Mouse (Mus musculus) neutrophil, adult 5-6 weeks (primary cell): Measurements from ENCODE around the gene Cxcl17. TPM values are rescaled to one million over a fixed set of nuclear protein-coding genes. Genes with fewer than 3 reads are reported as not detected.
A peak's percentile ranks its signal among the peaks of the same experiment; 100 is the strongest.

ENCODE experiments used
- ATAC-seq: fragments of 151-379, 151-347 bp; 2 replicates; pipeline ENCODE4 v1.8.0; 2017; ENCODE audit warnings: mild to moderate bottlenecking, moderate TSS enrichment; ENCODE audit not compliant: insufficient number of reproducible peaks, poor library complexity, low FRiP score, severe bottlenecking; ENCODE audit errors: extremely low read depth
- total RNA-seq: library from RNA; stranded (forward); fragments of 200-1000 nt; gene quantifications from 2 replicates; pipeline ENCODE4 v1.2.3, GENCODE M21; 2017

Gene Cxcl17
- total RNA-seq, 1 experiment from 2014 or later, result not detected

GRCm38 (mm10) chr7:25395186-25395557, 17.5 kb downstream of the Cxcl17 start:
- peak; percentile 53 for ATAC-seq

GRCm38 (mm10) chr7:25394754-25395153, 17.9 kb downstream of the Cxcl17 start:
- no peak for ATAC-seq

- no peak for ATAC-seq
Measured at GRCm38 (mm10) chr7:25393451-25394210, 19.1 kb downstream of the Cxcl17 start.

GRCm38 (mm10) chr7:25392851-25393250, 19.8 kb downstream of the Cxcl17 start:
- no peak for ATAC-seq

- no peak for ATAC-seq
Measured at GRCm38 (mm10) chr7:25391856-25392453, 20.7 kb downstream of the Cxcl17 start.

GRCm38 (mm10) chr7:25390986-25391385, 21.7 kb downstream of the Cxcl17 start:
- ATAC-seq, result no peak

- no peak for ATAC-seq
Measured at GRCm38 (mm10) chr7:25390054-25390770, 22.5 kb downstream of the Cxcl17 start.

- ATAC-seq, result no peak
Measured at GRCm38 (mm10) chr7:25388916-25389315, 23.8 kb downstream of the Cxcl17 start.

GRCm38 (mm10) chr7:25387811-25388440, 24.8 kb downstream of the Cxcl17 start:
- ATAC-seq, result no peak

GRCm38 (mm10) chr7:25385850-25386555, 26.7 kb downstream of the Cxcl17 start:
- peak; percentile 80 for ATAC-seq

GRCm38 (mm10) chr7:25385259-25385658, 27.4 kb downstream of the Cxcl17 start:
- ATAC-seq, result no peak

- no peak for ATAC-seq
Measured at GRCm38 (mm10) chr7:25384818-25385217, 27.9 kb downstream of the Cxcl17 start.

GRCm38 (mm10) chr7:25384318-25384717, 28.4 kb downstream of the Cxcl17 start:
- no peak for ATAC-seq

GRCm38 (mm10) chr7:25383891-25384290, 28.8 kb downstream of the Cxcl17 start:
- ATAC-seq, result no peak

GRCm38 (mm10) chr7:25383385-25383784, 29.3 kb downstream of the Cxcl17 start:
- no peak for ATAC-seq

- ATAC-seq, result no peak
Measured at GRCm38 (mm10) chr7:25382541-25382940, 30.1 kb downstream of the Cxcl17 start.

GRCm38 (mm10) chr7:25381284-25381680, 31.4 kb downstream of the Cxcl17 start:
- ATAC-seq, result no peak

- ATAC-seq, result no peak
Measured at GRCm38 (mm10) chr7:25380392-25381283, 32.0 kb downstream of the Cxcl17 start.
